Mouse (Mus musculus): ENCODE results near the gene Pdlim4. TPM values are rescaled to one million over a fixed set of nuclear protein-coding genes. Genes with fewer than 3 reads are reported as not detected.

Gene Pdlim4
- polyA plus RNA-seq (2015; fragmentation: Nextera tagmentation; extraction: Ambion mirVana), result 3.9 and 4.0 TPM in 2 replicates

DNA sequence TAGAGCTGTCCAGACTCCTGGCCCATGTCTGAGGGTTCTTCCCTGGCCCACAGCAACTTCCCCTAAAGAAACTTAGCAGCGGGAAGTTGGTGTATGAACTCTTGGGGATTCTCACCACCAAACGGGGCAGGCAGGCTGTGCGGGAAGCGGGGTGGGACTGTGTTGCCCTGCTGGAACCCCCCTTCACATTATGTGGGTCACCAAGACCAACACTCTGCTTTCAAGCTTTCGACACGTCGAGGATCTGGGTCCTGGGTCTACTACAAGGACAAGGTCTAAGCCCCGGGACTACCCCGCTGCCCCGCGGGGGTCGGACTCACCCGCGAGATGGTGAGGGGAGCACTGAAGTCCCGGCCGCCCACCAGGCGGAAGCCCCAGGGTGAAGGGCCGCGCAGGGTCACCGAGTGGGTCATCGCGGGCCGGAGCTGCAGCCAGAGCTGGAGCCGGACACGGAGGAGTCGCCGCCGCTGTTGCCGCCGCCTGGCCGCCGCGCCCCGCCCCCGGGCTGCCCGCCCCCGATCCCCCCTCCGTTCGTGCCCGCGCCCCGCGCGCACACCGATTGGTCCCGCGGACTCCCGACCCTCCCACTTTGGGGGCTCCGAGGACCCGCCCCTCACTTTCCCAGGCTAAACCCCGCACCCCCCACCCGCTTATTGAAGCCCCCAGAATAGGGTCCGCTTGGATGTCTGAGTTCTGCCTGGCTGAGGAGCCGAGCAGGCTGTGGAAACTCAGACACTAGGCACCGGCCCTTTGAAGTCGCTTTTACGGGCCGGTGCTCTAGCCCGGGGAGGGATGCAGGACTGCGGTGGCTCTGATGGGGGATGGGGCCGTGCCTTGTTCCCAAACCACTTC is at the start of gene Pdlim4:
Gene Pdlim4 (minus strand): TSS at position 495 of the 852 bp plus-strand sequence.
- Histone ChIP-seq H3K9me3 (replicated peaks) (no peaks in the 10 kb centered on the region), H3K4me2 (peak within 1 kb of the TSS; percentile 66), H3K4me1 (replicated peaks) (peaks cover 9% of the 10 kb centered on the region; the same call in 1 of the 2 replicates), H3K27ac (replicated peaks) (no peak within 1 kb of the TSS), H3K4me3 (replicated peaks) (peak within 1 kb of the TSS; percentile 44), H3K27me3 (peaks cover 87% of the 10 kb centered on the region), H3K36me3 (replicated peaks) (no peaks in the 10 kb centered on the region), H3K9ac (peak within 1 kb of the TSS; percentile 15; the same call in 1 of the 2 replicates)
- ATAC-seq (ENCODE audit: insufficient read depth), result no peak
- WGBS (ENCODE audit: insufficient replicate concordance), result 2% methylated on average over 60 of the region's 61 CpGs

- Histone ChIP-seq H3K9ac (no peak overlapping the region), H3K9me3 (replicated peaks) (no peaks in the 10 kb centered on the region), H3K4me3 (replicated peaks) (no peak overlapping the region), H3K27me3 (no peaks in the 10 kb centered on the region), H3K4me2 (no peak overlapping the region), H3K36me3 (replicated peaks) (no peaks in the 10 kb centered on the region), H3K4me1 (replicated peaks) (peaks cover 15% of the 10 kb centered on the region), H3K27ac (replicated peaks) (no peak overlapping the region)
- no peak for ATAC-seq (ENCODE audit: insufficient read depth)
- 75% methylated on average over 10 of the region's 10 CpGs for WGBS (ENCODE audit: insufficient replicate concordance)
These were observed 48.3 kb upstream of the Pdlim4 start for GRCm38 (mm10) chr11:54117096-54117495.

- H3K27ac ChIP-seq (replicated peaks), result no peak overlapping the region
- WGBS (ENCODE audit: insufficient replicate concordance), result 58% methylated on average over 4 of the region's 4 CpGs
- no peaks in the 10 kb centered on the region for H3K27me3 ChIP-seq
- H3K4me3 ChIP-seq (replicated peaks), result no peak overlapping the region
- no peaks in the 10 kb centered on the region for H3K9me3 ChIP-seq (replicated peaks)
- no peak overlapping the region for H3K9ac ChIP-seq
- no peak for ATAC-seq (ENCODE audit: insufficient read depth)
- no peak overlapping the region for H3K4me2 ChIP-seq
- no peaks in the 10 kb centered on the region for H3K36me3 ChIP-seq (replicated peaks)
- peaks cover 17% of the 10 kb centered on the region for H3K4me1 ChIP-seq (replicated peaks)
These were observed 47.6 kb upstream of the Pdlim4 start for GRCm38 (mm10) chr11:54116406-54116805.

DNA sequence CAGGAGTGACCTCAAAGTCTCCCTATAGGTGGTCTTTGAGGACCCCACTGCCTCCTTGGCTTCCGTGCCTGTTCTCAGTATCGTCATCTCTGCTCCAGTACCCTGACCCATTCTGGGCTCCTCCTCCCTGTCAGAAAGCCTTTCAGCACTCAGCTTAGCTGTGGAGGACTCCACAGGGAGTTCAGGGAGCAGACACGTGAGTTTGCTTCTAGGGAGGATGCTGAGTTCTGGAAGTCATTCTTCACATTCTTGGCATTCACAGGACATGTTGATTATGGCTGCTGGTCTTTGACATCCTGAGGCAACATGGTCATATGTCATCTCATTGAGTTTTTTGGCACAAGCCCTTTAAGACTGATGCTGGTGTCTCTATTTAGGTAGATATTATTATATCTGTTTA is 47.1 kb upstream of the Pdlim4 start:
- no peak overlapping the region for H3K4me3 ChIP-seq (replicated peaks)
- H3K9me3 ChIP-seq (replicated peaks), result no peaks in the 10 kb centered on the region
- H3K4me1 ChIP-seq (replicated peaks), result peaks cover 17% of the 10 kb centered on the region
- H3K27me3 ChIP-seq, result no peaks in the 10 kb centered on the region
- H3K4me2 ChIP-seq, result no peak overlapping the region
- H3K36me3 ChIP-seq (replicated peaks), result no peaks in the 10 kb centered on the region
- H3K27ac ChIP-seq (replicated peaks), result no peak overlapping the region
- ATAC-seq (ENCODE audit: insufficient read depth), result no peak
- WGBS (ENCODE audit: insufficient replicate concordance), result 59% methylated on average over 3 of the region's 3 CpGs
- no peak overlapping the region for H3K9ac ChIP-seq

GRCm38 (mm10) chr11:54115301-54115700 is 46.5 kb upstream of the Pdlim4 start:
- no peaks in the 10 kb centered on the region for H3K27me3 ChIP-seq
- H3K4me1 ChIP-seq (replicated peaks), result peaks cover 17% of the 10 kb centered on the region
- no peak overlapping the region for H3K27ac ChIP-seq (replicated peaks)
- no peak overlapping the region for H3K4me3 ChIP-seq (replicated peaks)
- no peak overlapping the region for H3K4me2 ChIP-seq
- no peaks in the 10 kb centered on the region for H3K36me3 ChIP-seq (replicated peaks)
- 72% methylated on average over 8 of the region's 8 CpGs for WGBS (ENCODE audit: insufficient replicate concordance)
- no peaks in the 10 kb centered on the region for H3K9me3 ChIP-seq (replicated peaks)
- no peak overlapping the region for H3K9ac ChIP-seq
- no peak for ATAC-seq (ENCODE audit: insufficient read depth)

- Histone ChIP-seq H3K4me2 (no peak overlapping the region), H3K9me3 (replicated peaks) (no peaks in the 10 kb centered on the region), H3K9ac (no peak overlapping the region), H3K4me1 (replicated peaks) (peaks cover 17% of the 10 kb centered on the region), H3K4me3 (replicated peaks) (no peak overlapping the region), H3K36me3 (replicated peaks) (no peaks in the 10 kb centered on the region), H3K27ac (replicated peaks) (no peak overlapping the region), H3K27me3 (no peaks in the 10 kb centered on the region)
- ATAC-seq (ENCODE audit: insufficient read depth), result no peak
- 83% methylated on average over 3 of the region's 3 CpGs for WGBS (ENCODE audit: insufficient replicate concordance)
These were observed 45.9 kb upstream of the Pdlim4 start for GRCm38 (mm10) chr11:54114746-54115145.

DNA sequence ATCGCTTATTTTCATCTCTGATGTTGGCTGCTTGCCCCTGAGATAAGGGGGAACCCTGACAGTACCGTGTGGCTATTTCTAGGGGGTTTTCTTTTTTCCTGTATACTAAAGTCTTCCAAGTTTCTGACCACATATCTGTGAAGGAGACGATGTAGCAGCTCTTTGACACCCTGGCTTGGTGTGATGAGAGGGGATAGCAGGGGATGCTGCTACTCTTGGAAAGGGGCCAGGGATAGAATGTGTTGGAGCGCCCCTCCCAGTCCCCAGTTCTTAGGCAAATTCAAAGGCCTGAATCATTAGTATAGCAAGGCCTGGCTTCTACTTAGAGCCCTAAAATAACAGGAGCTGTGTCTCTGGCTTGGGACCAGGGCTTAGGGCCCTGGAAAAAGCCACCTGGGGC is 44.5 kb upstream of the Pdlim4 start:
- no peak for ATAC-seq (ENCODE audit: insufficient read depth)
- H3K9ac ChIP-seq, result no peak overlapping the region
- H3K4me3 ChIP-seq (replicated peaks), result no peak overlapping the region
- peaks cover 17% of the 10 kb centered on the region for H3K4me1 ChIP-seq (replicated peaks)
- WGBS (ENCODE audit: insufficient replicate concordance), result 25% methylated on average over 4 of the region's 4 CpGs
- H3K27me3 ChIP-seq, result no peaks in the 10 kb centered on the region; the same call in 1 of the 2 replicates
- no peak overlapping the region for H3K27ac ChIP-seq (replicated peaks)
- no peaks in the 10 kb centered on the region for H3K36me3 ChIP-seq (replicated peaks)
- no peaks in the 10 kb centered on the region for H3K9me3 ChIP-seq (replicated peaks)
- peak overlapping the region; percentile 44 for H3K4me2 ChIP-seq

DNA sequence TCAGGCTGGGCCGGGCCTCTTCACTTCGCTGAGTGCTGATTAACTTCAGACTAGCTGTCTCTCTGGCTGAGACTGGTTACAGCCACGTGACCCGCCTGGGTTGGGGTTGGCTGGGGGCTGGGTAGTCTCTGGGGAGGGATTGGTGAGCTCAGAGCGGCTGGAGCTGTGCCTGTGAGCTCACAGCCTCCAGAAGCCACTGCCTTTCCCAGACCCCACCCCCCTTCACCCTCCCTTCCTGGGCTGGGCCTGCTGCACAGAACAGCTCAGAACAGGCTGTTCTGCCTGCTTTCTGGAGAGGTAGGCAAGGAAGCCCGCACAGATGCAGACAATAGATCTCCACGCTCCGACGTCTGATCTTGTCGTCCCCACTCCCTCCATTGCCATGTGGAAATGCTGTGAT is 44.1 kb upstream of the Pdlim4 start:
- H3K4me1 ChIP-seq (replicated peaks), result peaks cover 17% of the 10 kb centered on the region
- no peak overlapping the region for H3K27ac ChIP-seq (replicated peaks)
- H3K4me3 ChIP-seq (replicated peaks), result no peak overlapping the region
- WGBS (ENCODE audit: insufficient replicate concordance), result 2% methylated on average over 10 of the region's 10 CpGs
- H3K9ac ChIP-seq, result no peak overlapping the region
- H3K9me3 ChIP-seq (replicated peaks), result no peaks in the 10 kb centered on the region
- no peaks in the 10 kb centered on the region; the same call in 1 of the 2 replicates for H3K27me3 ChIP-seq
- H3K36me3 ChIP-seq (replicated peaks), result no peaks in the 10 kb centered on the region
- peak overlapping the region; percentile 44 for H3K4me2 ChIP-seq
- peak; percentile 92 for ATAC-seq (ENCODE audit: insufficient read depth)

DNA sequence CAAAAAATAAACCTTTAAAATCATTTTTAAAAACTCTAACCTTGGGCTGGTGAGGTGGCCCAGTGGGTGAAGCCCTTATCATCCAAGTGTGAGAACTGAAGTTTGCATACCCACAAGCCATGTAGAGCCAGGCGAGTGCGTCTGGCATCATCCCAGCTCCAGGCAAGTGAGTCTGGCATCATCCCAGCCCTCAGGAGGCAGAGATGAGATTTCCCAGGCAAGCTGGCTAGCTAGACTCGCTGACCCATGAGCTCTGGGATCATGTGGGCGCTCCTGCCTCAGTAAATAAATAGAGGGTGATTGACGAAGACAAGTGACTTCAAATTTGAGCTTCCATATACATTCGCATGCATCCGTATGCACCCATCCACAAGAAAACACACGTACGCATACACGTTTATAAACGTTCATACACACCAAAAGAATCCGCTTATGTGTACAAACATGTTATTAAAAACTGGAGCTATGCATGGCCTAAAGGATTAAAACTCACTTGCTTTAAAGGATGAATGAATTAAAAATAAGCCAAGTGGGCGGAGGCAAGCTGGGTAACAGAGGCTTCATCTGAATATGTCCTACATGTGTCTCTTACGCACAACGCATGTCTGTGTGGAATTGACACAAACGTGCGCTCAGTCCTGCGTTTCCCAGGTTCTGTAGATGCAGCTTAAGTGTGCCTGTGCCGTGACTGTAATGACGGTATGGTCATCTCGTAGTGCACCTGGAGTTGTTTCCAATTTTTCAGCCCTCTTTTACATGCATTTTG is 43.3 kb upstream of the Pdlim4 start:
- ATAC-seq (ENCODE audit: insufficient read depth), result no peak
- Histone ChIP-seq H3K9me3 (replicated peaks) (no peaks in the 10 kb centered on the region), H3K4me1 (replicated peaks) (peaks cover 17% of the 10 kb centered on the region), H3K36me3 (replicated peaks) (no peaks in the 10 kb centered on the region), H3K4me3 (replicated peaks) (no peak overlapping the region), H3K4me2 (peak overlapping the region; percentile 44; the same call in 1 of the 2 replicates), H3K27ac (replicated peaks) (no peak overlapping the region), H3K9ac (no peak overlapping the region), H3K27me3 (no peaks in the 10 kb centered on the region; the same call in none of the 2 replicates)
- 74% methylated on average over 21 of the region's 21 CpGs for WGBS (ENCODE audit: insufficient replicate concordance)

DNA sequence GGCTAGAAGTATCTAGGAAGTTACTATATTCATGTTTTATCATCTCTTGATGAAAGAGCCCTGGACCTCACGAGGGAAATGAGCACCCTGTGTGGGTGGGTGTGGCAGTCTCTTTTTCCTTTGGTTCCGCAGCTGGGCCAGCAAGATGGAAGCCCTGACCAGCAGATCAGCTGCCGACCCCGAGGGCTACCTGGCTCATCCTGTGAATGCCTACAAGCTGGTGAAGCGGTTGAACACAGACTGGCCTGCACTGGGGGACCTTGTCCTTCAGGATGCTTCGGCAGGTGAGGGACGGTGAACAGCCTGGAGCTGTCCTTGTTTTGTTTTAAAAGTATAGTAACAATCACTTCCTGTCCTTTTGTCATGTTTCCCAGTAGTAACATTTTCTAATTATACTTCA is 42.5 kb upstream of the Pdlim4 start:
- Histone ChIP-seq H3K4me1 (replicated peaks) (peaks cover 17% of the 10 kb centered on the region), H3K9me3 (replicated peaks) (no peaks in the 10 kb centered on the region), H3K4me2 (no peak overlapping the region), H3K4me3 (replicated peaks) (no peak overlapping the region), H3K27ac (replicated peaks) (no peak overlapping the region), H3K36me3 (replicated peaks) (no peaks in the 10 kb centered on the region), H3K27me3 (no peaks in the 10 kb centered on the region; the same call in none of the 2 replicates), H3K9ac (no peak overlapping the region)
- no peak for ATAC-seq (ENCODE audit: insufficient read depth)
- 68% methylated on average over 7 of the region's 7 CpGs for WGBS (ENCODE audit: insufficient replicate concordance)

DNA sequence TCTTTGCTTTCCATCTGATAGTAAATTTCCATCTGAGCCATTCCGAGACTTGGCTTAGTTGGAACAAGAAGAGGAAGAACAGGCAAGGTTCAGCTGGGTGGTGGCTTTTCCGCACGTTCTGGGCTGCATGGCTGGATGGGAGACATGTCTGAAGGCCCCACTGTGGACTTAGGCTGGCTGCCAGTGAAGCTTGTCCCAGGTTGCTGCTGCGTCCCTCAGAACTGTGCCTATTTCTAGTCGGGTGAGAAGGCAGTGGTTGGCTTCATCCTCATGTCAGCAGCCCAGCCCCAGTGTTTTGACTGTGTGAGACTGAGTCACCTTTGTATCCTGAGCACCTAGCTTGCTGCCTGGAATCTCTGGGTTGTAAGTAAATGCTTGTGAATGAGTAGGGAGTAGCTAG is 40.1 kb upstream of the Pdlim4 start:
- Histone ChIP-seq H3K27ac (replicated peaks) (no peak overlapping the region), H3K36me3 (replicated peaks) (no peaks in the 10 kb centered on the region), H3K4me1 (replicated peaks) (peaks cover 17% of the 10 kb centered on the region), H3K4me2 (no peak overlapping the region), H3K9me3 (replicated peaks) (no peaks in the 10 kb centered on the region), H3K9ac (no peak overlapping the region), H3K27me3 (no peaks in the 10 kb centered on the region; the same call in none of the 2 replicates), H3K4me3 (replicated peaks) (no peak overlapping the region)
- ATAC-seq (ENCODE audit: insufficient read depth), result no peak
- WGBS (ENCODE audit: insufficient replicate concordance), result 57% methylated on average over 5 of the region's 5 CpGs

Data from liver, embryonic 15.5 days (tissue).